Mouse (Mus musculus) embryonic fibroblast, embryonic 13.5 days (primary cell): ENCODE measurements around the gene Itgb3bp.

Experiments used
- CTCF ChIP-seq: IDR thresholded peaks from 2 replicates; pipeline ENCODE4 v1.5.1; 2011; ENCODE audit warnings: mild to moderate bottlenecking, control low read depth, low read length, moderate library complexity, borderline replicate concordance; ENCODE audit not compliant: insufficient read depth
- POLR2A ChIP-seq: IDR thresholded peaks from 2 replicates; pipeline ENCODE4 v1.6.1; 2011; ENCODE audit warnings: low read depth, mild to moderate bottlenecking, control low read depth, low read length, moderate library complexity

DNA sequence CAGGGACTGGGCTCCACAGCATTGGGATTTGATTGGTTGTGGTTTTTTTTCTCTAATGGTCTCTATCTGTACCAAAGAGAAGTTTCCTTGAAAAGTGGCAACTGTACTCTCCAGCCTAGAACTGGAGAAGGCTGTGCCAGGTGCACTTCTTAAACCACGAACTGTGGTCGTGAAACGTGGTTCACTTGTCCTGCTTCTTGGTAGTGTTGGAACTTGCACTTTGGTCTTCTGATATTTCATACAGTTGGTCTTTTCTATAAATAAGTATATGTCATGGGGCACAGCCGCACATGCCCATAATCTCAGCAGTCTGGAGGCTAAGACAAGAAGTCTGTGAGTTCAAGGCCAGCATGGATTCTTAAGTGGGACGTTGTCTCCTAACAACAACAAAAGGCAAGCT lies 6.7 kb upstream of the Itgb3bp start:
- no peak for TF ChIP-seq POLR2A
- no peak for TF ChIP-seq CTCF
